Mouse (Mus musculus) stomach, embryonic 16.5 days (tissue): ENCODE results near the gene P2ry6. TPM values are rescaled to one million over a fixed set of nuclear protein-coding genes. Genes with fewer than 3 reads are reported as not detected.

Experiments
- ATAC-seq: fragments of 200-750 bp; cut with Nextera tagmentation; 2 replicates; pipeline ENCODE4 v1.8.0; 2017; ENCODE audit warnings: moderate number of reproducible peaks, moderate TSS enrichment; ENCODE audit not compliant: insufficient read depth, low FRiP score
- H3K27ac ChIP-seq: fragments of 300-500 bp; sonication (generic); 2 replicates; pipeline ENCODE4 v1.5.1; 2014; ENCODE audit warnings: low read length
- H3K27me3 ChIP-seq: fragments of 300-500 bp; sonication (generic); 2 replicates; pipeline ENCODE4 v1.6.1; 2014; ENCODE audit warnings: low read length, control low read depth, mixed read lengths; ENCODE audit not compliant: control insufficient read depth, insufficient read depth
- H3K36me3 ChIP-seq: fragments of 300-500 bp; sonication (generic); 2 replicates; pipeline ENCODE4 v1.6.1; 2014; ENCODE audit warnings: low read length; ENCODE audit not compliant: control insufficient read depth, insufficient read depth
- H3K4me1 ChIP-seq: fragments of 300-500 bp; sonication (generic); 2 replicates; pipeline ENCODE4 v1.6.1; 2014; ENCODE audit warnings: low read length, control low read depth, mixed read lengths; ENCODE audit not compliant: control insufficient read depth, insufficient read depth
- H3K4me2 ChIP-seq: fragments of 300-500 bp; sonication (generic); 2 replicates; pipeline ENCODE4 v1.6.1; 2014; ENCODE audit warnings: low read depth, low read length, mixed read lengths
- H3K4me3 ChIP-seq: fragments of 300-500 bp; sonication (generic); replicated peaks from 2 replicates; pipeline ENCODE4 v1.5.1; 2014; ENCODE audit warnings: mild to moderate bottlenecking, low read length
- H3K9ac ChIP-seq: fragments of 300-500 bp; sonication (generic); 2 replicates; pipeline ENCODE4 v1.6.1; 2014; ENCODE audit warnings: low read length
- H3K9me3 ChIP-seq: fragments of 300-500 bp; sonication (generic); replicated peaks from 2 replicates; pipeline ENCODE4 v1.6.1; 2016; ENCODE audit warnings: low read length, control low read depth; ENCODE audit not compliant: control insufficient read depth
- WGBS: fragments of 180-500 bp; shearing (Covaris S2); extraction: QIAGEN DNeasy Blood & Tissue Kit; methylation state at CpG from one replicate; pipeline ENCODE4 v1.1.7; 2014; 5-methylcytosine and 5-hydroxymethylcytosine counted together
- polyA plus RNA-seq: library from polyadenylated mRNA; unstranded; fragments of >200 nt; fragmentation: Nextera tagmentation; extraction: Ambion mirVana; gene quantifications from 2 replicates; pipeline ENCODE4 v1.2.1, GENCODE M21; 2015

P2ry6 gene
- polyA plus RNA-seq, 1 experiment from 2014 or later = 7.9 TPM

DNA sequence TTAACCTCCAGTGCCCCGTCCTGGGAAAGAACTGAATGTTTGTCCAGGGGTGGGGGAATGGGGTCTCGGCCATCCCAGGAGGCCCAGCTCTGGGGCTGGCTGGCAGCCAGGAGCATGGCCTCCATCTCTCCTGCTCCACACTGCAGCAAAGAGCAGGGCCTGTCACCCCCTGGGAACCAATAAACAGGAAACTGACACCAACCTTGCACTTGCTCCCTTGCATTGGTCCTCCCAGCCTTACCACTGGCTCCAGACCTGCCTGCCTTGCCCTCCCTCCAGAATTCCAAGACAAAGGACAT lies 54.7 kb downstream of the P2ry6 start:
- Histone ChIP-seq H3K36me3 (no peaks in the 10 kb centered on the region; the same call in 1 of the 2 replicates), H3K27ac (peak overlapping the region; percentile 87), H3K4me2 (peak overlapping the region; percentile 28), H3K27me3 (no peaks in the 10 kb centered on the region), H3K9me3 (no peaks in the 10 kb centered on the region), H3K4me1 (peaks cover 80% of the 10 kb centered on the region), H3K4me3 (no peak overlapping the region), H3K9ac (peak overlapping the region; percentile 47; the same call in 1 of the 2 replicates)
- 3% methylated on average over 2 of the region's 2 CpGs for WGBS
- ATAC-seq = peak; percentile 44; the same call in 1 of the 2 replicates

- peaks cover 2% of the 10 kb centered on the region; the same call in 1 of the 2 replicates for H3K36me3 ChIP-seq
- peaks cover 76% of the 10 kb centered on the region for H3K4me1 ChIP-seq
- no peak for ATAC-seq
- no peaks in the 10 kb centered on the region for H3K27me3 ChIP-seq
- H3K9me3 ChIP-seq = no peaks in the 10 kb centered on the region
- H3K4me3 ChIP-seq = no peak overlapping the region
- peak overlapping the region; percentile 47 for H3K9ac ChIP-seq
- WGBS = 39% methylated on average over 7 of the region's 7 CpGs
- peak overlapping the region; percentile 28 for H3K4me2 ChIP-seq
- H3K27ac ChIP-seq = peak overlapping the region; percentile 87
Measured at GRCm38 (mm10) chr7:100919006-100919808, 55.2 kb downstream of the P2ry6 start.

DNA sequence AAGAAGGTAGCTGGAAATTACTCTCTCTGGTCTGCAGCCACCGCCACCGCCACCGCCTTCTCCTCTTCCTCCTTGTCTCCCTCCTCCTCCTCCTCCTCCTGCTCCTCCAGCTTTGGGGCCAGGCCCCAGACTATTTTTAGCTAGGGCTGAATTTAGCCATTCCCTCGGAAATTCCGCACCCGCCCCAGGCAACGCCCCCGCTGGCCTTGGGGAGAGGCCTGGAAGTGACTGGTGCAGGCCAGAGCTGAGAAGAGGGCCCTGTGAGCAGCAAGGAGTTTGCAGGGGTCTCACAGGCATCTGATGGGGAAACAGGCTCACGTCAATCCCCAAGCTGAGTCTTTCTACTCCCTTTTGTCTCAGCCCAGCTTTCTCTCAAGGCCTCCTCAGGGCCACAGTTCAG lies 56.3 kb downstream of the P2ry6 start:
- Histone ChIP-seq H3K9me3 (no peaks in the 10 kb centered on the region), H3K36me3 (peaks cover 2% of the 10 kb centered on the region; the same call in 1 of the 2 replicates), H3K27me3 (no peaks in the 10 kb centered on the region), H3K4me2 (peak overlapping the region; percentile 27), H3K4me1 (peaks cover 73% of the 10 kb centered on the region), H3K27ac (peak overlapping the region; percentile 87), H3K4me3 (no peak overlapping the region), H3K9ac (peak overlapping the region; percentile 46)
- ATAC-seq = peak; percentile 41; the same call in 1 of the 2 replicates
- WGBS = 19% methylated on average over 9 of the region's 9 CpGs

DNA sequence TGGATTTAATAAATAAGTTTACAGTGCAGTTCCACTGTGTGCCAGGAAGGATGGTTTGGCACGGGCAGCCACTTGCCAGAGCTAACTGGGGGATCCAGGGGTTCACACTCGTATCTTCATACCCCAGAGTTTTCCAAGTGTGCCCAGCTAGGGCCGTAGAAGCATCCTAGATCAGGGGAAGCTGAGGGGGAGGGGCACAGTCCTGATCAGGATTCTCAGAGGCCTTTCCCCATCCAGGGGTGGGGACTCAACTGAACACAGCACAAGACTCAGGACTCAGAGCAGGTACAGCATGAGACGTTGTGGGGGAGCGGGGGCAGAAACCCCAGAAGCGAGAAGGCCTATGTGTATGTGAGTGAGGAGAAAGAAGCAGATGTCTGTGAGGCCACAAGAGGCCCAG lies 56.7 kb downstream of the P2ry6 start:
- H3K4me1 ChIP-seq = peaks cover 73% of the 10 kb centered on the region
- no peaks in the 10 kb centered on the region for H3K9me3 ChIP-seq
- H3K27me3 ChIP-seq = no peaks in the 10 kb centered on the region
- H3K27ac ChIP-seq = peak overlapping the region; percentile 87
- WGBS = 59% methylated on average over 6 of the region's 6 CpGs
- no peak for ATAC-seq
- H3K4me3 ChIP-seq = no peak overlapping the region
- peak overlapping the region; percentile 27 for H3K4me2 ChIP-seq
- peak overlapping the region; percentile 46; the same call in 1 of the 2 replicates for H3K9ac ChIP-seq
- H3K36me3 ChIP-seq = peaks cover 2% of the 10 kb centered on the region; the same call in 1 of the 2 replicates

- Histone ChIP-seq H3K4me2 (no peak overlapping the region), H3K4me1 (peaks cover 73% of the 10 kb centered on the region), H3K4me3 (no peak overlapping the region), H3K9ac (peak overlapping the region; percentile 53), H3K27ac (peak overlapping the region; percentile 87), H3K27me3 (no peaks in the 10 kb centered on the region), H3K9me3 (no peaks in the 10 kb centered on the region), H3K36me3 (peaks cover 2% of the 10 kb centered on the region; the same call in 1 of the 2 replicates)
- 64% methylated on average over 6 of the region's 6 CpGs for WGBS
- peak; percentile 11; the same call in 1 of the 2 replicates for ATAC-seq
Measured at GRCm38 (mm10) chr7:100916526-100916925, 57.9 kb downstream of the P2ry6 start.

DNA sequence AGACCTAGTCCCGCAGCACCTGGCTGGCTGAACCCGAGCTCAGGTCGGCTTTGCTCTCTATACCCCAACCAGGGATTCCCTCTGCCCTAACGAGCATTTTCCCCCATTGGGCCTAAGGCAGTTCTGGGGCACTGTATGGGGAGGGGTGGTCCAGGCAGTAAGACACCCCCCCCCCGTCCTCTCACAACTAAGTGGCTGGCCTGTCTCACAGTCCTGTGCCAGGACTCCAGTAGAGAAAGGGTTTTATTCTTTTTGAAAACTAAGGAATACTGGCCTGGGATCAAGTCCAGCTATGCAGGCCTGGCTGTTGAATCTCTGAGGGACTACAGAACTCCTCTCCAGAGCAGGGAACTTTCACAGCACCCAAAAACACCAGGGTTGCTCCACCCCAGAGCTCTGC lies 59.2 kb downstream of the P2ry6 start:
- Histone ChIP-seq H3K4me3 (no peak overlapping the region), H3K27ac (peak overlapping the region; percentile 60; the same call in 1 of the 2 replicates)
- no peak for ATAC-seq

GRCm38 (mm10) chr7:100911791-100912190 lies 62.7 kb downstream of the P2ry6 start:
- Histone ChIP-seq H3K4me3 (no peak overlapping the region), H3K9me3 (no peaks in the 10 kb centered on the region), H3K36me3 (0 out of 2 replicates have a peak, but pooled peaks cover 2% of the 10 kb centered on the region), H3K27ac (peak overlapping the region; percentile 34), H3K4me1 (peaks cover 70% of the 10 kb centered on the region), H3K27me3 (no peaks in the 10 kb centered on the region), H3K4me2 (no peak overlapping the region), H3K9ac (no peak overlapping the region)
- peak; percentile 0; the same call in 1 of the 2 replicates for ATAC-seq
- 33% methylated on average over 9 of the region's 9 CpGs for WGBS

More for the DNA sequence above, 59.2 kb downstream of the P2ry6 start:
- H3K4me1 ChIP-seq = peaks cover 84% of the 10 kb centered on the region
- H3K36me3 ChIP-seq = peaks cover 2% of the 10 kb centered on the region; the same call in 1 of the 2 replicates
- no peaks in the 10 kb centered on the region for H3K9me3 ChIP-seq
- WGBS = 80% methylated on average over 5 of the region's 5 CpGs
- H3K4me2 ChIP-seq = no peak overlapping the region
- H3K27me3 ChIP-seq = no peaks in the 10 kb centered on the region
- 0 out of 2 replicates have a peak overlapping the region, but pooled peaks have one; percentile 6 for H3K9ac ChIP-seq

DNA sequence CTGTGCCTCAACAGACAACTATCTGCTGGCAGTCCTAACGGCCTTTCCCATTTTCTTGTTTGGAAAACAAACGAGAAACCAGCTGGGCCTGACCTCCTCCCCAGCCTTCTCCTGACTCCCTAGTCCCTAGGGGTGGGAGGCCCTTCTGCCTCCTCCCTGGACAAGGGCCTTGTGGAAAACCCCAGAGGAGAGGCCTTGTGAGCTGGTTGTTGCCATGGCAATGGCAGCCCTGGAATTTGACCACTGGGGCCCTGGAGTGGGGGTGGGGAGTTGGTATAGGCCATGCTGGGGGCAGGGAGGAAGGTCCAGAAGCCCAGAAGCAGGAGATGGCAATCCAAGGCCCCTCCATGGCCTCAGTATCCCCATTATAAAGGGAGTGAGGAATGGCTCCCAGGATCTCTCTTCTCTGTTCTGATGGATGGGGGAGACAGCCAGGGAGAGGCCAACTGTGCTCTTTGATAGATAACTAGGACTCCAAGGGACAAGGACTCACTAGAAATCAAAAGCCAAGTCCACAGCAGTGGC lies 63.1 kb downstream of the P2ry6 start:
- peak overlapping the region; percentile 51 for H3K9ac ChIP-seq
- H3K27me3 ChIP-seq = no peaks in the 10 kb centered on the region
- H3K36me3 ChIP-seq = 0 out of 2 replicates have a peak, but pooled peaks cover 2% of the 10 kb centered on the region
- ATAC-seq = peak; percentile 25; the same call in 1 of the 2 replicates
- peak overlapping the region; percentile 34 for H3K27ac ChIP-seq
- H3K4me2 ChIP-seq = no peak overlapping the region
- no peak overlapping the region for H3K4me3 ChIP-seq
- H3K9me3 ChIP-seq = no peaks in the 10 kb centered on the region
- H3K4me1 ChIP-seq = peaks cover 66% of the 10 kb centered on the region
- 12% methylated on average over 2 of the region's 2 CpGs for WGBS

DNA sequence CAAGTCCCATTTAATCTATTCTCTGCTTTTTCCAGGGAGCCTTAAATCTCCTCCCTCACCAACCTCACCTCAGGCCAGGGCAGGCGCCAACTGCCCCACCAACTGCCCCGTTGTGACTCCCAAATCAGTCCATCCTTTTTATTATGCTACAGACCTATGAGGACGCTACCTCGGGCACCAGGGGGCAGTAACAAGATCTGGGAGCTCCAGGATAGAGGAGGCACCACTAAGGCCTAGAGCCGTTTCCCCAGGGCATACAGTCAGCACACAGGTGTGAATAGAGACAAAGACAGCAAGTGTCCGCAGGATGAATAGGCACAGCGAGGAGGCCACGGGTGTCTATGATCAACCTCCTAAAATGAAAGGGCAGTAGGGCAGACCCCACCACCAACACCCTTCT lies 65.9 kb downstream of the P2ry6 start:
- peak overlapping the region; percentile 70; the same call in 1 of the 2 replicates for H3K27ac ChIP-seq
- 0 out of 2 replicates have a peak, but pooled peaks cover 3% of the 10 kb centered on the region for H3K36me3 ChIP-seq
- H3K4me3 ChIP-seq = no peak overlapping the region
- 0 out of 2 replicates have a peak overlapping the region, but pooled peaks have one; percentile 7 for H3K4me2 ChIP-seq
- peaks cover 50% of the 10 kb centered on the region for H3K4me1 ChIP-seq
- 51% methylated on average over 8 of the region's 8 CpGs for WGBS
- no peak for ATAC-seq
- no peaks in the 10 kb centered on the region for H3K27me3 ChIP-seq
- no peak overlapping the region; the same call in 1 of the 2 replicates for H3K9ac ChIP-seq
- H3K9me3 ChIP-seq = no peaks in the 10 kb centered on the region
